Mouse (Mus musculus): Measurements from ENCODE around the gene Ubald2. TPM values are rescaled to one million over a fixed set of nuclear protein-coding genes. Genes with fewer than 3 reads are reported as not detected.

Ubald2 gene
- polyA plus RNA-seq, 1 experiment from 2014 or later = 26.6 TPM

- H3K27me3 ChIP-seq = no peaks in the 10 kb centered on the region
- peaks cover 34% of the 10 kb centered on the region for H3K36me3 ChIP-seq
- peaks cover 44% of the 10 kb centered on the region for H3K4me1 ChIP-seq
- 81% methylated on average over 11 of the region's 11 CpGs for WGBS
- no peak overlapping the region for H3K9ac ChIP-seq
- no peak for ATAC-seq (ENCODE audit: insufficient number of reproducible peaks, low FRiP score, low TSS enrichment, low read depth)
- H3K4me2 ChIP-seq = no peak overlapping the region
- 0 out of 2 replicates have a peak overlapping the region, but pooled peaks have one; percentile 24 for H3K27ac ChIP-seq
- no peak overlapping the region for H3K4me3 ChIP-seq
- H3K9me3 ChIP-seq = no peaks in the 10 kb centered on the region
These were observed 3.6 kb downstream of the Ubald2 start for GRCm38 (mm10) chr11:116437541-116437940.

- H3K4me1 ChIP-seq = peaks cover 41% of the 10 kb centered on the region
- WGBS = 74% methylated on average over 19 of the region's 19 CpGs
- H3K9me3 ChIP-seq = no peaks in the 10 kb centered on the region
- no peaks in the 10 kb centered on the region for H3K27me3 ChIP-seq
- H3K4me3 ChIP-seq = no peak overlapping the region
- H3K27ac ChIP-seq = peak overlapping the region; percentile 47; the same call in 1 of the 2 replicates
- 0 out of 2 replicates have a peak overlapping the region, but pooled peaks have one; percentile 23 for H3K9ac ChIP-seq
- peaks cover 34% of the 10 kb centered on the region for H3K36me3 ChIP-seq
- H3K4me2 ChIP-seq = no peak overlapping the region
- no peak for ATAC-seq (ENCODE audit: insufficient number of reproducible peaks, low FRiP score, low TSS enrichment, low read depth)
These were observed 5.7 kb downstream of the Ubald2 start for GRCm38 (mm10) chr11:116439269-116440240.

- Histone ChIP-seq H3K4me3 (no peak overlapping the region), H3K4me1 (peaks cover 34% of the 10 kb centered on the region), H3K27me3 (no peaks in the 10 kb centered on the region), H3K36me3 (peaks cover 34% of the 10 kb centered on the region), H3K9ac (no peak overlapping the region), H3K9me3 (no peaks in the 10 kb centered on the region), H3K27ac (peak overlapping the region; percentile 28), H3K4me2 (no peak overlapping the region)
- 59% methylated on average over 7 of the region's 7 CpGs for WGBS
- no peak for ATAC-seq (ENCODE audit: insufficient number of reproducible peaks, low FRiP score, low TSS enrichment, low read depth)
These were observed 6.6 kb downstream of the Ubald2 start for GRCm38 (mm10) chr11:116440408-116441068.

GRCm38 (mm10) chr11:116442129-116442866, 8.4 kb downstream of the Ubald2 start:
- Histone ChIP-seq H3K27ac (no peak overlapping the region), H3K4me3 (no peak overlapping the region), H3K9ac (no peak overlapping the region), H3K27me3 (peaks cover 12% of the 10 kb centered on the region), H3K36me3 (peaks cover 17% of the 10 kb centered on the region), H3K9me3 (no peaks in the 10 kb centered on the region), H3K4me2 (no peak overlapping the region), H3K4me1 (peaks cover 24% of the 10 kb centered on the region)
- ATAC-seq (ENCODE audit: insufficient number of reproducible peaks, low FRiP score, low TSS enrichment, low read depth) = no peak
- 75% methylated on average over 15 of the region's 15 CpGs for WGBS

- no peak for ATAC-seq (ENCODE audit: insufficient number of reproducible peaks, low FRiP score, low TSS enrichment, low read depth)
- Histone ChIP-seq H3K4me2 (no peak overlapping the region), H3K4me3 (no peak overlapping the region), H3K4me1 (peaks cover 20% of the 10 kb centered on the region), H3K9ac (no peak overlapping the region), H3K9me3 (no peaks in the 10 kb centered on the region), H3K36me3 (peaks cover 12% of the 10 kb centered on the region), H3K27me3 (peaks cover 17% of the 10 kb centered on the region), H3K27ac (no peak overlapping the region)
- 59% methylated on average over 6 of the region's 6 CpGs for WGBS
These were observed 8.9 kb downstream of the Ubald2 start for GRCm38 (mm10) chr11:116442867-116443177.

GRCm38 (mm10) chr11:116443311-116443710, 9.4 kb downstream of the Ubald2 start:
- H3K27ac ChIP-seq = no peak overlapping the region

GRCm38 (mm10) chr11:116443935-116444334, 10.0 kb downstream of the Ubald2 start:
- peaks cover 24% of the 10 kb centered on the region for H3K27me3 ChIP-seq
- H3K36me3 ChIP-seq = peaks cover 11% of the 10 kb centered on the region
- no peaks in the 10 kb centered on the region for H3K9me3 ChIP-seq
- H3K4me1 ChIP-seq = peaks cover 20% of the 10 kb centered on the region
- no peak overlapping the region for H3K4me2 ChIP-seq
- WGBS = 81% methylated on average over 6 of the region's 6 CpGs
- H3K27ac ChIP-seq = no peak overlapping the region
- H3K4me3 ChIP-seq = no peak overlapping the region
- ATAC-seq (ENCODE audit: insufficient number of reproducible peaks, low FRiP score, low TSS enrichment, low read depth) = no peak
- H3K9ac ChIP-seq = no peak overlapping the region

More at GRCm38 (mm10) chr11:116443311-116443710, 9.4 kb downstream of the Ubald2 start:
- H3K9me3 ChIP-seq = no peaks in the 10 kb centered on the region
- H3K27me3 ChIP-seq = peaks cover 22% of the 10 kb centered on the region
- H3K4me1 ChIP-seq = peaks cover 20% of the 10 kb centered on the region
- H3K4me3 ChIP-seq = no peak overlapping the region
- WGBS = 78% methylated on average over 6 of the region's 6 CpGs
- no peak overlapping the region for H3K9ac ChIP-seq
- H3K36me3 ChIP-seq = peaks cover 12% of the 10 kb centered on the region
- no peak overlapping the region for H3K4me2 ChIP-seq
- ATAC-seq (ENCODE audit: insufficient number of reproducible peaks, low FRiP score, low TSS enrichment, low read depth) = no peak

GRCm38 (mm10) chr11:116445596-116446307, 11.9 kb downstream of the Ubald2 start:
- H3K4me3 ChIP-seq = no peak overlapping the region
- H3K9me3 ChIP-seq = no peaks in the 10 kb centered on the region
- 24% methylated on average over 16 of the region's 16 CpGs for WGBS
- no peak overlapping the region for H3K27ac ChIP-seq
- H3K4me2 ChIP-seq = peak overlapping the region; percentile 34
- no peaks in the 10 kb centered on the region for H3K36me3 ChIP-seq
- H3K9ac ChIP-seq = no peak overlapping the region
- H3K4me1 ChIP-seq = peaks cover 8% of the 10 kb centered on the region
- H3K27me3 ChIP-seq = peaks cover 24% of the 10 kb centered on the region
- peak; percentile 11; the same call in 1 of the 2 replicates for ATAC-seq (ENCODE audit: insufficient number of reproducible peaks, low FRiP score, low TSS enrichment, low read depth)

GRCm38 (mm10) chr11:116446308-116446887, 12.5 kb downstream of the Ubald2 start:
- Histone ChIP-seq H3K4me3 (no peak overlapping the region), H3K27ac (no peak overlapping the region), H3K27me3 (peaks cover 24% of the 10 kb centered on the region), H3K36me3 (no peaks in the 10 kb centered on the region), H3K9ac (no peak overlapping the region), H3K9me3 (no peaks in the 10 kb centered on the region), H3K4me1 (peaks cover 8% of the 10 kb centered on the region), H3K4me2 (peak overlapping the region; percentile 34)
- ATAC-seq (ENCODE audit: insufficient number of reproducible peaks, low FRiP score, low TSS enrichment, low read depth) = no peak
- 12% methylated on average over 19 of the region's 19 CpGs for WGBS

GRCm38 (mm10) chr11:116447822-116448221, 13.9 kb downstream of the Ubald2 start:
- H3K9me3 ChIP-seq = no peaks in the 10 kb centered on the region
- no peak overlapping the region for H3K4me3 ChIP-seq
- no peaks in the 10 kb centered on the region for H3K36me3 ChIP-seq
- WGBS = 69% methylated on average over 5 of the region's 5 CpGs
- H3K27me3 ChIP-seq = peaks cover 24% of the 10 kb centered on the region
- H3K4me2 ChIP-seq = no peak overlapping the region
- H3K27ac ChIP-seq = no peak overlapping the region
- ATAC-seq (ENCODE audit: insufficient number of reproducible peaks, low FRiP score, low TSS enrichment, low read depth) = no peak
- H3K4me1 ChIP-seq = peaks cover 8% of the 10 kb centered on the region
- H3K9ac ChIP-seq = no peak overlapping the region

- H3K27ac ChIP-seq = no peak overlapping the region
- WGBS = 97% methylated on average over 3 of the region's 3 CpGs
- H3K9me3 ChIP-seq = no peaks in the 10 kb centered on the region
- H3K4me1 ChIP-seq = peaks cover 8% of the 10 kb centered on the region
- no peaks in the 10 kb centered on the region for H3K36me3 ChIP-seq
- H3K9ac ChIP-seq = no peak overlapping the region
- no peak for ATAC-seq (ENCODE audit: insufficient number of reproducible peaks, low FRiP score, low TSS enrichment, low read depth)
- H3K27me3 ChIP-seq = peaks cover 24% of the 10 kb centered on the region
- no peak overlapping the region for H3K4me3 ChIP-seq
- H3K4me2 ChIP-seq = no peak overlapping the region
These were observed 15.4 kb downstream of the Ubald2 start for GRCm38 (mm10) chr11:116449341-116449740.
